Mouse (Mus musculus) megakaryocyte, embryonic 14.5 days (primary cell): ENCODE measurements around the gene Oas2.

Experiments used
- FLI1 ChIP-seq: IDR thresholded peaks from 2 replicates; pipeline ENCODE4 v1.6.1; 2012; ENCODE audit warnings: low read length, inconsistent platforms, mixed read lengths
- GATA1 ChIP-seq: IDR thresholded peaks from 3 replicates; pipeline ENCODE4 v1.6.1; 2012; ENCODE audit warnings: mixed read lengths, low read length, inconsistent platforms, borderline replicate concordance

GRCm38 (mm10) chr5:120694695-120695074, 55.0 kb downstream of the Oas2 start:
- TF ChIP-seq GATA1 = no peak
- no peak for TF ChIP-seq FLI1
